Mouse (Mus musculus) CD8-positive naive resting alpha-beta T cell, adult 2 months (primary cell): Measurements from ENCODE around the gene Coasy.

ENCODE experiments used
- DNase-seq, 2 experiments: peaks; one replicate each; pipeline ENCODE4 v3.0.0; 2022; ENCODE audit warnings: low read depth in 2 of 2, low spot score in 2 of 2

Coasy gene

DNA sequence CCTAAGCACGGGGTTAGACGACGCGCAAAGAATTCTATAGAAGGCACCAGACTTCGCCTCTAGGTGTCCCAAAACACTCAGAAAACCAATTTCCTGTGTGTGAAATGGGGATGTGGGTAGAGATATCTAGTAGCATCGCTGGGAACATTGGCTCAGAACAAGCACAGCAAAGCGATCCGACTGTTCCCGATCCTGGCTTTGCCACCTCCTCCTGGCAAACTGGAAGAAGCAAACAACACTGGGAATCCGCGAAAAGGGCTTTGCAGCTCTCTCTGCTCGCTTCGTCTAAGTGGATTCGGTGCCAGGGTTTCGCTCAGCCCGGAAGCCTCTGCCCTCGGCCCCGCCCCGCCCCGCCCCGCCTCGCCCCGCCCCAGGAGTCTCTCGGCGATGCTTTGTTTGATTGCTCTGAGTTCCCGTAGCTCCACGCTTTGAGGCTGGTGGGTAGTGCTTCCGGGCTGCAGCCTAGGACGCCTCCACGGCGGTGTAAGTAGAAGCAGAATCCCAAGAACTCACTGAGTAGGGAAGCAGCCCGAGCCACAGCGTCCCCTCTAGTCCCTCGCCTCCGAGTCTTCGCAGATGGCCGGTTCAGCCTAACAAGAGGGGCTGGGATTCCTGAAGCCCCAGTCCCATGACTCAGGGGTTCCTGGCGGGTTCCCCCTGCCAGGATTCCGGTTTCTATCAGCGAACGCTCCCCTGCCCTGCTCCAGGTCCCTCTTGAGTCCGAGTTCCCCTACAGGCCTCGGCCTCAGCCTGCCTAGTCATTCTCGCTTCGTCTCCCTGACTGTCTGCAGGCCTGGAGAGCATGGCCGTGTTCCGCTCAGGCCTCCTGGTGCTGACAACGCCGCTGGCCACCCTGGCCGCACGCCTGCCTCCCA is at the start of gene Coasy:
TSS of gene Coasy (plus strand) at position 358 of the 875 bp plus-strand sequence.
- DNase-seq = peak; percentile 70 to 79

DNA sequence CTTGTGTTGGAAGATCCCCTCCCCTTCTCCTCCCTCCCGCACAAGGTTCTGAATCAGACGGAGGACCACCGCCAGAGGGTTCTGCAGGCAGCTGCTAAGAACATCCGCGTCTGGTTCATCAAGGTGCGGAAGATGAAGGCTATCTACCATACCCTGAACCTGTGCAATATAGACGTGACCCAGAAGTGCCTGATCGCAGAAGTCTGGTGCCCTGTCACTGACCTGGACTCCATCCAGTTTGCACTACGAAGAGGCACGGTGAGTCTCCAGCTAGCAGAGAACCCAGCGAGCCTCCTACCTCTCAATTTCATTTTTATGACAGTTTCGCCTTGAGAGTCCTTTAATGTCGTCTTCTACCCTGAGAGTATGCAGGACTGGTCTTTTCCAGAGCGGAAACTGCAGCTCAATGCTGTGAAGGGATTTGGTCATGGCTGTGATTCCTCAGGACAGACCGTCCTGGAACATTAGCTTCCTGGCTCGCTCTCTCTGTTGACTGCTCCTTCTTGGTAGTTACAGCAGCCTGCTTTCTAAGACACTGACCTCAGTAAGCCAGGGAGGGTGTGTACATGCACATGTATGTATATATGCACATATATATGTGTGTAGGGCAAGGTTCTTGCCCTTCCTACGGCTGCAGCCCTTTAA is 48.4 kb upstream of the Coasy start:
- no peak for DNase-seq

DNA sequence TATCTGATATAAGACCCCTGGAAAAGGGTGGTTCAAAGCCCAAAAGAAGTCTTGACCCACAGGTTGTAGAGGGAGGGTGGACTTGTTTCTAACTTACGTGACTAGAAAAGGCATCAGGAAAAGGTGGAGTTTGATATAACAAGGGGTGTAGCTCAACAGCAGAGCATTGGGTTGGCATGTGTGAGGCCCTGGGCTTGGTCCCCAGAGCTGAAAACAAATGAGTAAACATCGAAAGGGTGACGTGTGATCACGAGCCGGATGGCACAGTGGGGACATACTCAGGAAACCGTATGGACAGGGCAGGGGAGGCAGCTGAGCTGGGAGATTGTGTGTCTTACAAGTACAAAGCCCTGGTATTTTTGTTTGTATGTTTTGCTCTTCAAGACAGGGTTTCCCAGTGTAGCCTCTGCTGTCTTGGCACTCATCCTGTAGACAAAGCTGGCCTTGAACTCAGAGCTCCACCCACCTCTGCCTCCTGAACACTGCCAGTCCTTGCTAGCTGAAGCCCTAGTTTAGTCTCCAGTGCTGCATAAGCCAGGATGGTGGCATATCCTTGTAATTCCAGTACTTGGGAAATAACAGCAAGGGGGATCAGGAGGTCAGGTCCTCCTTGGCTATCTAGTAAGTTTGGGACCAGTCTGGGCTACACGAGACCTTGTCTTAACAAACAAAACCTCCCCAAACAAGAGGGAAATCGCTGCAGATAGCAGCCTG is 47.6 kb upstream of the Coasy start:
- no peak for DNase-seq

DNA sequence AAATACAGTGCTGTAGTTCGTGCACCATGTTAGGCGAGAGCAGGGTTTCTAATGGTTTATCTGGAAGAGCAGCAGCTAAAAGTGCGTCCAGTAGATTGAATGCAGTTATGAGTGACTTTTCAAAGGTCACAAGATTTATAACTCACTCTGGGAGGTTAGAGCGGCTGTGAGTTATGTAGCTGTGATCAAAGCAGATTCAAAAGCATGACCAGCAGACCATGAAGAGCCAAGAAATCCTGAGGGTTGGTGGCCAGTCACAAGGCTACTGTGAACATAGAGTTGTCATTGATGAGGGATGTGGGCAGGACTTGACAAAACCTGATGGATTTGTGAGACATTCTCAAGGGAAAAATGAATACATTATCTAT is 47.1 kb upstream of the Coasy start:
- DNase-seq = no peak

DNA sequence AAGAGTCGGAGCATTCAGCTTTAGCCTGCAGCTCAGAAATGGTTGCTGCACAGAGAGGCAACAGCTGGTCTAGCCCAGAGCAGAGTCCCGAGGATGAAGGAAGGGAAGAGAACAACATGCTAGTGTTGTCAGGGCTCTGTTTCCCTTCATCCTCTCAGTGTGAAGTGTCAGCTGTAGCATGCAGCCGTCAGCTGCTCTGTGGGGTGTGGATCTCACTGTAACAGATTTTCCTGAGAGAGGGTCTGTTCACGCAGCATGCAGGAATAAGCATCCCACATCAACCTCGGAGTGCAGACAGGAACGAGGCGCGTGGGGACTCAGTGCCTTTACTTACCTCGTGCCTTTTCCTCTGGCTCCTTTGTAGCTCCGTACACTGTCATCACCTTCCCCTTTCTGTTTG is 44.6 kb upstream of the Coasy start:
- DNase-seq = no peak

DNA sequence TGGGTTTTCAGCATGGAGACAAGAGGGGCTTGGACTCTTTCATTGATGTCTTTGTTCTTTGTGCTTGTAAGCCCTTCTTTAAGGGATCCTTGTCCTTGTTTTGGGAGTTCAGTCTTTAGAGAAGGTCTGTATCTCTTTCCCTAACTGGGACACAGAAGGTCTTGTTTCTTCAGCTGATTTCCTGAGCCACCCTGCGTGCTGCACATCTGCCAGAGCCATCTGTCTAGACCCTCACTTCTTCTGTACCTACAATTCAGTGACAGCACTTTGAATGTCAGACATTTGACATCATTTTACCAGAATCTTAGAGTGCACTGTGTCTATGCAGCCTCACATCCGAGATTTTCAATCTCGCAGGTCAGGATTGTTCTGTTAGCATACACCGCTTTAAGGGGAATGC is 36.5 kb upstream of the Coasy start:
- DNase-seq = no peak

DNA sequence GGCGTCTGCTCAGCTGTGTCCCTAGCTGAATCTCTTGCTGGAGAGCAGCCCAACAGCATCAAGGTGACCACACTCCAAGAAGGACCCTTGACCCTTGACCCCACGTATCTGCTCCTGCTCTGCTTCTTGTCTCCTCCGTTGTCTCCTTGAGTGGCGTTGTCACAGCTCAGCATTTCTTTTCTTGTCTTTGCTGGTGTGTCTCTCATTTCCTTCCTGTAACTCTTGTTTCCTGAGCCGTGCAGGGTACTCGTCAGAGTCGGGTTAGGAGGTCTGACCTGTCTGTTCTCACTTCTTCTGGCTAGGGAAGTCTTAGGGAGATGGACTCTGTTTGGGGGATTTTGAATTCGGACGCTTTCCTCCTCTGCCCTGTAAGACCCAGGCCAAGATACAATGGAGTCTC is 35.9 kb upstream of the Coasy start:
- DNase-seq = no peak

DNA sequence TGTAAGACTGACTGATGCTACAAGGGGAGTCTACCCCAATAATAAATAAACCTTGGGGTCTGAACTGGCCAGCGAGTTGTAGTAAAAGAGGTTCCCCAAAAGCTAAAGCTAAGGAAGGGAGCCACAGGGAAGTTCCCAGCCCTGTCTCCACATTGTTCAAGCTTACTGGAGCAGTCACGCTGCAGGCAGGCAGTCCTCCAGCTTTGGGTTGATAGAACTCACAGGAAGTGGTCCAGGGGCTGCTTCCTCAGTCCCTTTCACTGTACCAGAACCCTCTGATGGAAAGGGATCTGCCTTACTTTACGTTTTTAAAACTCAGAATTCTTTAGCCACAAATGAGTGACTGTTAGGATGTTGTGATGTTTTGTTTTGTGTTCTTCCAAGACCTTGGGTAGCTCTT is 34.9 kb upstream of the Coasy start:
- DNase-seq = no peak

DNA sequence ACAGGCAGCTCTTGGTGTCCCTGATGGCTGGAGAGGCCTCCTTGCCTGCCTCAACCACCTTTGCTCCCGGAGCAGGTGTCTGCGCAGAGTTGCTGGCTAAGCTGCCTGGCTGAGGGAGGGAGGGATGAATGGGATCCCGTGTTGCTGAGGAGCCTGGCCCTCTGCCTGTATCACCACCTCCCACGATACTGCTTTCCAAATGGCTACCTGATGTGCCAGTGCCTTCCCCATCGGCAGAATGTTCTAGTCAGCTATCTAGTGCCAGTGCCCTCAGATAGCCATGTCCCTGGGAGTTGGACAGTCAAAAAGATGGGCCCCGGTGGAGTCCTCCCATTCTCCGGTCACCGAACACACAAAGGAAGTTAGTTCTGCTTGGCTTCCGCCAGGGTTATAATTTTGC is 32.0 kb upstream of the Coasy start:
- DNase-seq = no peak

DNA sequence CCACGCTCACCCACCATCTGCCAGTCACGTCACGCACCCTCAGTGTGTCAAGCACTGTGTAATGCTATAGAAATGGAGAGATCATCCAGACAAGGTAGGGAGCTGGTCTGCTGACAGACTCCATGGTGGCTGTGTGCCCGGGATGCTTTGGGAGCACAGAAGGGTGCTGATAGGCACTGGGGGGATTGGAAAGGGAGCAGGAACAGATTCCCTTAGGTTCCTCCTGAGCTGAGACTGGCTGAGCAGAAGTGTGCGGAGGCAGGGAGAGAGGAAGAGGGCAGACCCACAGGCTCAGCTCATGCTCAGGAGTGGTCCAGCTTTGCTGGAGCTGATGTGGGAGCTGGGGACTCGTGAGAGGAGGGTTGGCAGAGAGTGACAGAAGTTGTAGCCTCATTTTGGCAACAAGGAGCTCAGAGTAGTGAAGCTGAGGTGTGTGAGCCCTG is 31.3 kb upstream of the Coasy start:
- DNase-seq = no peak

DNA sequence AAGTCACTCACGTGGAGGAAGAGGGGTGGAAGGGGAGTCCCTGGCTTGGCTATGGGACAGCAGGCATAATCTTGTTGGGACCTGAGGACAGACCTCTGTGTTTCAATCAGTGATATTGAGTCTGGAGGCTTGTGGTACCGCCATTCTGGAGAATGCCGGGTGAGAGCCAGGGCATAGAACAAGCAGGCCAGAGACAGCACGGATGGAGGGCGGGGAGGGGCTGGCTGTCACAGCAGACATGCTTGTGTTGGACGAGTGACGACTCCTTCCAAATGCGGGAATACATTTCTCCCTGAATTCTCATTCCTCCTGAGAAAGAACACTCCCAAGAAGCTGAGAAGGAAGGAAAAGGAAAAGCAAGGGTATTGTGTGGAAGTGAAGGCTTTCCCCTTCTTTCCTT is 30.7 kb upstream of the Coasy start:
- no peak for DNase-seq

DNA sequence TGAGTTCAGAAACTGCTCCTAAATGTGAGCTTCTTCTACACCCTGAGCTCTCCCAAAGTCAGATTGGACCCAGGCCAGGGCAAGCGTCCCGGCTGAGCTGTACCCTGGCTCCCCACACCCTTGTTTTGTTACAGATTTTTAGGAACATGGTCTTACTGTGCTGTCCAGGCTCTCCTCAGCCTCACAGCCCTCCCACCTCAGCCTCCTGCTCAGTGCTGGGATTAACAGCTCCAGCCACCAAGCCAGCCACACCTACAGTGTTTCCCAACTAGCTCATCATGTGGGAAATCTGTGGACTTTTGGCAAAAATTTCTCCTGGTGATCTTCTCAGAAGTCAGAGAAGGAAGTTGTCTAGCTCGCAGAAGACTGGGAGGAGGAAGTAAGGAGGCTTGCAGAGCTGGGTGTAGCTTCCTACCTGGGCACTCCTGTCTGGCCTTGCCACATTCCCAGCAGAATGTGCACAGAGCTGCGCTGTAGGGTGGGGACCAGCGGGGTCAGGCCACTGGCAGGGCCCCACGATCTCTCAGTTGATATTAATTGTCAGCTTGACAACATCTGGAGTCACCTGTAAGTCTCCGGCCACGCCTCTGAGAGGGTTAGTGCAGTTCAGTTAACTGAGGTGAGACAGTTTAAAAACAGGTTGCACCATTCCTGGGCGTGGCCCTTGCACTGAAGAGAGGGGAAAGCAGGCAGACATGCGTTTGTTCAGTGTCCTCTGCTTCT is 29.5 kb upstream of the Coasy start:
- no peak for DNase-seq

DNA sequence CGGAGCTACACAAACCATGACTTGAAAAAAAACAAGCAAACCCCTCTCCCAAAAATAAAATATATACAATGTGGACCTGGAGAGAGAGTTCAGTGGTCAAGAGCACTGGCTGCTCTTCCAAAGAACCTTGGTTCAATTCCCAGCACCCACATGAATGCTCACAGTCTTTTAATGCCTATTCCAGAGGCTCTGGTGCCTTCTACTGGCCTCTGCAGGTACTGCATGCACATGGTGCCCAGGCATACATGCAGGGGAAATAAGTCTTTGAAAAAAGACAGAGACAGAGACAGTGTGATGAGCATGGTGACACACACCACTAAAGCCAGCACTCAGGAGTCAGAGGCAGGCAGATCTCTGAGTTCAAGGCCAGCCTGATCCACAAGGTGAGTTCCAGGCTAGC is 28.4 kb upstream of the Coasy start:
- DNase-seq = no peak

DNA sequence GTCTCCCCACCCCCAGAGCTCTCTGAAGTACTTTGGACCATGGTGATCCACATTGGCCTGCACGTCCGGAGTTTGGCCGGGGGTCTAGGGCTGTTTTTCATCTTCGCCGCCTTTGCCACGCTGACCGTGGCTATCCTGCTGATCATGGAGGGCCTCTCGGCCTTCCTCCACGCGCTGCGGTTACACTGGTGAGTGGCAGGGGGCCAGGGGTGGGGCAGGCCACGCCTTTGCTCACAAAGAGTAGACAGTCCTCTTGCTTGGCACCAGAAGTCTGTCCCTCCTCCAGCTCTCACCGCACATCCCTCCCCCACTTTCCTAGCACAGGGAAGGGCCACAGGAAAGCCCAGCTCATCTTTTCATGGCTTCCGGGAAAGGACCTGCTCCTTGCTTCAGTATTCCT is 26.9 kb upstream of the Coasy start:
- no peak for DNase-seq

DNA sequence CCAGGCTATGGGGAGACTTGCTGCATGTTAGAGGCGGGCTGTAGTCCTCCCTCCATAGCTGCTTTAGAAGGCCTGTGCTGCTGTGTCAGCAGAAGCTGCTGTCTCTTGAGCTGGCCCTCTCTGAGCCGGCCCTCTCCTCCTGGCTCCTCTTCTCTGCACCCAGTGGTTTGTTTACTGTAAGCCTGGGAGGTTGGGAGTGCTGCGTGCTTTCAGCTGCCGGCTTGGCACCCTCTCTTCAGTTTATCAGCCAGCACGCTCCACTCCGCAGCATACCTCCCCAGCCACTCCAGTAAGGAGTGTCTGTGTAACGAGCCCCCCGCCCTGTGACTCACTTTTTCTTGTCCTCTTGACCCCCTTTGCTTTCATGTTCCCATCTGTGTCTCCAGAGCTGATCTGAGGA is 25.5 kb upstream of the Coasy start:
- DNase-seq = no peak

DNA sequence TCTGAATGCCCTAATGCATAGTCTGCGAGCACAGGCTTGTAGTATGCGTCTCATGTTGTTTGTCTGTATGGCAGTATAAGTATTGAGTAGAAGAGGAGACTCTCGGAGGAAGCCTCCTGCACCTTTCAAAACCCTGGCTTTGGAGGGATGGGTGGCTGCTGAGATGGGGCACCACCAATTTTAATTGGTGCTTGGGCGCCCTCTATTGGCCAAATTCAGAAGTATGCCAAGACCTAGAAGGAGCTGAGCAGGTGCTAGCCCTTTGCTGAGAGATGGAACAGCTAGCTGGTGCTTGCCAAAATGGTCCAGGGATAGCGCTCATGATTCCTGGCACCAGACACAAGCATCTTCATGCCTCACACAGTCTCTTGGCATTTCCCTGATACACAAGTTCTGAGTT is 24.5 kb upstream of the Coasy start:
- DNase-seq = peak; percentile 86 to 90

DNA sequence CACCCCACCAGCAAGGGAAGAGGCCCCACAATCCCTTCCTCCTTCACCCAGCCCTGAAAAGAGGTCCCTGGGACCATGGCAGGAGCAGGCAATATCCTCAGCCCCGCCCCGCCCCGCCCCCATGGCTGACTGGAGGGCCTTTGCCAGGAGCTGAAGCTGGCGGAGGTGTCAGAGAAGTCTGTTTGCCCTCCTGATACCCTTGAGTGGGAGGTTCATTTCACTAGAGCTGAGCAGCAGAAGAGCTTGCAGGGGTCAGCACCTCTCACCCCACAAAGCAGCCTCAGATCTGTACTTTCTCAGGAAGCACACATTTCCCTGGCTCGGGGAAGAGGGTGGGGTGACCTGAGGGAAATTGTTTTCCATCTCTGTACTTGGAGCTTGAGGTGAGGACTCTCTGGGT is 23.6 kb upstream of the Coasy start:
- no peak for DNase-seq

DNA sequence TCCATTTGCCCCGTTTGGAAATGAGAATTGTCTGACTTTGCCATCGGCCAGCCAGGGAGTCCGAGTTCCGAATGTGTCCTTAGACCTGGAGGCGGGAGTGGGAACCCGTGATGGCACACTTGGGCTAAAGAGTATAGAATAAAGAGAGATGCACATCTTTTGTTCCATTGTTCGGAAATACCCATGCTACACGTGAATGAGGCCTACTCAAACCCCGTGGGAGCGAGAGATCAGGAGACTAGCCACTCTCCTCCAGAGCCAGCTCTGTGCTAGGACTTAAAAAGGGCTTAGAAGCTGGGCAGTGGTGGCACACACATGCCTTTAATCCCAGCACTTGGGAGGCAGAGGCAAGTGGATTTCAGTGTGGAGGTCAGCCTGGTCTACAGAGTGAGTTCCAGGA is 22.9 kb upstream of the Coasy start:
- no peak for DNase-seq

DNA sequence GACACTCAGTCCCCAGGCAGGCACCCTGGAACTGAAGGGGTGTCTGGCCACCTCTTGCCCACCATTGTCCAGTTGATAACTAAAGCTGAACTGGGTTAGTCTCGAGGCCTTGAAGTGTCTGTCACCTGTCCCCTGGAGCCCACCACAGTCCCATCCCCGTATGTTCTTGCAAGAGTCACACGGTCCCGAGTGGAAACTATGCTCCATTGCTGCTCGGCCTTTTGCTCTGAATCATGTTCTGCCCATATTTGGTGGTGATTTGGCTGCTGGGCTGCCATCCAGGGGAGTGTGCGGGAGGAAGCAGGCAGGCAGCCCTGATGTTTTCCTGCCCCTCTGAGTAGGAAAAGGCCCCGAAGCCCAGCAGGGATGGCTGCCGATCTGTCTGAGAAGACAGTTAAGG is 22.2 kb upstream of the Coasy start:
- no peak for DNase-seq

DNA sequence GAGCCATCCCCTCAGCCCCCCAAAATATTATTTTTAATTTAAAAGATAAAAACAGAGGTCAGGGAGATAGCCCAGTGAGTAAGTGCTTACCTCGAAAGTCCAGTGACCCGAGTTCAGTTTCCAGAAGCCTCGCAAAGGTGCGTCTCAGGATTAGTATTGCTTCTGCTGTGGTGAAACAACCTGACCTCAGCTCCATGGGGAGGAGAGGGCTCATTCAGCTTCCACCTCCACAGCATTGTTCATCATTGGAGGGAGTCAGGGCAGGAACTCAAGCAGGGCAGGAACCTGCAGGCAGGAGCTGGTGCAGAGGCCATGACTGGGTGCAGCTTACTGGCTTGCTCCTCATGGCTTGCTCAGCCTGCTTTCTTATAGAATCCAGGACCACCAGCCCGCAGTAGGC is 21.3 kb upstream of the Coasy start:
- no peak for DNase-seq

DNA sequence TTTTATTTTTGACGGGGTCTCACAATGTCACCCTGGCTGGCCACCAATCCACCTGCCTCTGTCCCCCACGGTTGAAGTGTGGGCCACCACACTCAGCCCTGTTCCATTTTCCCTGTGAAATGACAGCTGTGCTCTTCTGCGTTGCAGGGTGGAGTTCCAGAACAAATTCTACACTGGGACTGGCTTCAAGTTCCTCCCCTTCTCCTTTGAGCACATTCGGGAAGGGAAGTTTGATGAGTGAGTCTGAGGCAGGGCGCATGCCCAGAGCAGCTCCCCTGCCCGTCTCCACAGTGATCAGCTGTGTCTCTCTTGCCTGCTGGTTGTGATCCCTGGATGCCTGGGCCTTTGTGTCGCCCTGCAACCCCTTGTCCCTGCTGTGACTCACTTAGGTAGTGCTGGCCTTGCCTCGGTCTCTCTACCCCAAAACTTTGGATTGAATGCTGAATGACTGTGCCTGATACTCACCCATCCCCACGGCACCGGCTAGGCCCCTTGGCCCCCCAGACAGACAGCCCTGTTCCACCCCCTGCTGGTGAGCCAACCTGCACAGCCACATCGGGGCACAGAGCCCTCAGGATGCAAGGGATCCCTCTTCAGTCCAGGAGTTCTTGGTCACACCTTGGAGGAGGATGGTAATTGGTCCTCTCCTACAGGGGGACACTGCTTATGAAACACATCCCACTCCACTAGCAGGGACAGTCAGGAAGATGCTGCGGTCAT is 20.0 kb upstream of the Coasy start:
- DNase-seq = no peak
